Mouse (Mus musculus) neutrophil, adult 5-6 weeks (primary cell): ENCODE results near the gene Rrnad1. TPM values are rescaled to one million over a fixed set of nuclear protein-coding genes. Genes with fewer than 3 reads are reported as not detected.

ENCODE experiments used
- ATAC-seq: fragments of 151-379, 151-347 bp; 2 replicates; pipeline ENCODE4 v1.8.0; 2017; ENCODE audit warnings: mild to moderate bottlenecking, moderate TSS enrichment; ENCODE audit not compliant: insufficient number of reproducible peaks, poor library complexity, low FRiP score, severe bottlenecking; ENCODE audit errors: extremely low read depth
- total RNA-seq: library from RNA; stranded (forward); fragments of 200-1000 nt; gene quantifications from 2 replicates; pipeline ENCODE4 v1.2.3, GENCODE M21; 2017

Gene Rrnad1
- total RNA-seq, 1 experiment from 2014 or later = 27.9 TPM

- ATAC-seq = no peak
Observed at GRCm38 (mm10) chr3:87949955-87950515, 19.5 kb upstream of the Rrnad1 start.

- no peak for ATAC-seq
Observed at GRCm38 (mm10) chr3:87949266-87949954, 18.9 kb upstream of the Rrnad1 start.

DNA sequence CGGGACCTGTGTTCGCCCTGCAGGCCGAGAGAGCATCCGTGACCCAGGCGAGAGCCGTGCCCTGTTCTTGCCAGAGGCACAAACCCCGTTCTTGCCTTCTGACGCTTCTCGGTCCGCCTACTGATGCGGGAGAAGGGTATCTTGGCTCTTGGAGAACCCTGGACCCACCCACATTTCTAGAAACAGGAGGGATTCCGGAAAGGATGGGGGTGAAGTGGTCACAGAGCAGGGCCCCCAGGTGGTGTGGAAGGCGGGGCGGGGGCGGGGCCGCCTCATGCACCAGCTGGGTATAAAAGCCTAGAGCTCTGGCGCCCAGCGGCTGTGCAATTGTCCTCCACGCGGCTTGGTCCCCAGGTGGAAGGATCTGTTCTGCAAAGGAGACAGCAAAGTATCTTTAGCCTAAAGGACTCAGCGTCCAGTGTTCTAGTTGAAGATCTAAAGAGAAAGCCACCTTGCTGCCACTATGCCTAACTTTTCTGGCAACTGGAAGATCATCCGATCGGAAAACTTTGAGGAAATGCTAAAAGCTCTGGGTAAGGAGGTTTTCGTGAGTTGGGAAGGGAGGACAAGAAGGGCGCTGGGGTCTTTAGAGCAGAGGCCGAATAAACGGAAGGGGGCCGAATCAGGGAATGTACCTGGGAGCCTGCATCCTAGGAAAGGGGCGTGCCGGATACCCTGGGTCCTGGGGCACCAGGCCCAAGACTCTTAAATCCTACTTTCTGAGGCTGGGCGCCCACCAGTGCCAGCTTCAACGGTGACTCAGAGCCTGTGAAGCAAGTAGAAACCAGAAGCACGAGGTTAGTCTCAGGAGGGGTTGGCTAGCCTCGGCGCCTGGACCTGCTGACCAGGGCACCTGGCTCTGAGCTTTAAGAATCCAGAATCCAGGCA, 18.1 kb upstream of the Rrnad1 start, which contains the start of gene Crabp2:
Gene Crabp2 (plus strand): TSS at position 289 of the 888 bp plus-strand sequence.
- ATAC-seq = no peak

GRCm38 (mm10) chr3:87947811-87948199, 17.3 kb upstream of the Rrnad1 start:
- ATAC-seq = no peak

DNA sequence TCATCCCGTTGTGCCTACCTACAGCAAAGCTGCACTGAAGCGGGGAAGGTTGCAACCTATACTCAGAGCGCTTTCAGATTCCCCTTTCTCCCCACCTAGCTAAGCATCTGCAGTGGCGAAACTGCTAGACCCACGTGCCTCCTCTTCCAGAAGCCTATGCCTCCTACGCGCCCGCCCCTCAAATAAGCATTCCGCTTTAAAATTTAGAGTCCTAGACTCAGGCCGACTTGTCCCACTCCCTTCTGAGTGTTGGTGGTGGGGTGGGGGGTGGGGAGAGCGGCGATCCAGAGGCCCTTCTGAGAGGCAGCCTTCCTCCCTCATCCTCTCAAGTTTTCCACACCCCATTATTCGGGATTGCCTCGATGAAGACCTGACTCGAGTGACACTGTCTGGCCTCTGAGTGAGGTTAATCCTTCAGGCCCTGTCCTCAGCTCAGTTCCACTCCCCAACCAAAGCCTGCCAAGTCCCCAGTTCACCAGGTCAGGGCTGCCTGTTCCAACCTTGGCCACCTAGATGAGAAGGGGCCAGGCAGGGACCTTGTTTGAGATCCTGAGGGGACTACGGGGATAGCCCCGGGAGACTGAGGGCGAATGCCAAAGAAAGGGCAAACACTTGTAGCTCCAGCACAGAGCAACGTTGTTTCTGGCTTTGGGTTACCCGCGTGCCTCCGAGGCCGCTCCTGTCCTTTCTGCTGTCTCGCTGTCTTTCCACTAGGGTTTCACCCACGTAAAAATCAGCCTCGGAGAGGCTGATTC, 16.7 kb upstream of the Rrnad1 start:
- ATAC-seq = no peak

DNA sequence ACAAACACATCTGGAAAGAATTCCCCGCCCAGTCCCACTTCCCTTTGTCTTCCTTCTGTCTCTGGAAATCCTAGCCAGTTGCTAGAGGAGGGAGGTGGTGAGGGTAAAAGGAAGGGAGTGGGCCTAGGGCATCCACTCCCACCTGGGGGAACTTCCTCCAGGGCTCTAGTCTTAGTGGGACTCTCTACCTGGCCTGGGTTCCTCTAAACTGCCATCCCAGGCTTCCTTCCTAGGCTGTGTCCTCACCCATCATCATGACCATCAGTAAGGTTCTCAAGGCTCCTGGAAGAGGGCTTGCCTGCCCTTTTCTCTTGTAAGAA, 16.0 kb upstream of the Rrnad1 start:
- ATAC-seq = no peak

DNA sequence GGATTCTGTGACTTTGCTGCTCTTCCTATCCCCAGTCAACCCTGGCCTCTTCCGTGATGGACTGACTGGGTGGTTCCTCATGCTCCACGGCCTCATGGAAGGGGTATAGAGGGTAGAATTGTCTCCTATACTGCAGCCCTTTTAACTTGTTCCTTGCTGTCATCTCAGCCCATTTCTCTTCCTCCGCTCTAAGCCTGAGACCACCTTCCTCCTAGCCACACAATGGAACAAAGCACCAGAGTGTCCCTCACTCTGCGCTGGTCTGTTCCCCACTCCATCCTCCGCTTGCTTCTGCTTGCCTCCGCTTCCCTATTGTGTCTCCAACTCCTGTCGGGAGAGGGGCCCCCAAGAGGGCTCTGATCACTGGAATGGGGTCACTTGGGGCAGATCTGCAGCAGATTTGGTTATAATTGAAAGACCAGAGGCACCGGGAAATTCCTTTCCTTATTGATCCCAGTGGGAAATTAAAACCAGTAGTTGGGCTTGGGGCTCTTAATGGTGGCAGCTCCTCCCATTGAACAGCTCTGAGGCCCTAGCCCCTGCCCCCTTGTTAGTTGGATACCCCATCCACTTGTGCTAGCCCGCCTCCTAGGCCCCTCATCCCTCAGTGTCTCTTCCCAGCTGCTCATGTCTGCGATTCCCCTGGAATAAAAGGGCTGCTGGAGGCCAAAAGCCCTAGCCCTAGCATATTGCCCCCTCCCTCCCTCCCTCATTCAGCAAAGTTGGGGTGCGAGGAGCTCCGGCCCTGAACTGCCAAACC, 15.4 kb upstream of the Rrnad1 start:
- ATAC-seq = no peak

DNA sequence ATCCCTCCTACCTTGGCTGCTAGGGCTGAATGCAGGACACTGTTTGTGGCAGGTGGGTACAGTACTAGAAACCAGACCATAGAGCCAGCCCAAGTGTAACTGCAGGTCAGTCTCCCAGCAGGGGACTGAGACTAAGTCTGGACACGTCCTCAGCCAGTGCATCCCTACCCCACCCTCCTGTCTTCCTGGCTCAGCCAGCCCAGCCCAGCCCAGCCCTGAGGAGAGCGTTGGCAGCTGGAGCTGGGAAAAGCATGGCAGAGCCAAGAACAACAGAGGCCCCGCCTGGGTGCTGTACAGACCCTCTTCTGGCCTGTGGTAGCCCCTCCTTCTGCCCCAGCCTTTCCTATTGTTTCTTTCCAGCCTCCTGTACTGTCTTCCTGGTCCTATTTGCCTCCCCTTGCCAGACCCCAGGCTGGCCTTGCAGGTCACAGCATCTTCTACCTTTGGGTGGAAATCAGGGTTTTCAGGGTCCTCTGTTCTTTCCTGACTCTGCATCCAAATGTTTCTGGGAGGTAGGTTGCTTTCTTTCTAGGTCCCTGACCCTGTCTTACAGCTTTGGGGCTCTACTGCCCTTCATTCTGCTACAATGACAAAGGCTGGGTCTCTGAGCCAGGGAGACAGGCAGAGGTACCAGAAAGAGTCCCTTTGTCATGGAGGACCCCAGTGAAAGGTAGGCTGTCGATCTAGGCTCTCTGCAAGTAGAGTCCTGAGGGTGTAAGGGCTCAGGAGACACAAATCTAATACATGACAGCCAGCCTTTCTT, 14.5 kb upstream of the Rrnad1 start:
- no peak for ATAC-seq

GRCm38 (mm10) chr3:87943586-87943985, 13.1 kb upstream of the Rrnad1 start:
- ATAC-seq = no peak

GRCm38 (mm10) chr3:87942471-87942870, 12.0 kb upstream of the Rrnad1 start:
- ATAC-seq = no peak

GRCm38 (mm10) chr3:87940611-87941010, 10.1 kb upstream of the Rrnad1 start:
- no peak for ATAC-seq

- ATAC-seq = 0 out of 2 replicates have a peak, but pooled peaks have one; percentile 33
Observed at GRCm38 (mm10) chr3:87935776-87936175, 5.3 kb upstream of the Rrnad1 start.

- ATAC-seq = no peak
Observed at GRCm38 (mm10) chr3:87935201-87935600, 4.7 kb upstream of the Rrnad1 start.

- no peak for ATAC-seq
Observed at GRCm38 (mm10) chr3:87934501-87934900, 4.0 kb upstream of the Rrnad1 start.

DNA sequence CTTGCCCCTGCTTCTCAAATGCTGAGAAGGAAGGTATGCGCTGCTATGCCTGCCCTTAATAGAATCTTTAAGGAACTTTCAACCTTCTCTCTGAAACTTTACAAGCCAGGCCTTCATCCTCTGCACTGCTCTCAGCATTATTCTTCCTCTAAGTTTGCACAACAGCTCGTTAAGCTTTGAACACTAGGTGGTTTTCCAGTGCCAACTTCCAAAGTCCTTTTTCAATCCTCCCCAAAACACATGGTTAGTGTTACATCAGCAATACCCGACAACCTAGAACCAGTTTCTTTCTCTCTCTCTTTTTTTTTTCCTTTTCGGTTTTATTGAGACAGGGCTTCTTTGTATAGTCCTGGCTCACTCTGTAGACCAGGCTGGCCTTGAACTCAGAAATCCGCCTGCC, 3.5 kb upstream of the Rrnad1 start:
- no peak for ATAC-seq

- 0 out of 2 replicates have a peak, but pooled peaks have one; percentile 8 for ATAC-seq
Observed at GRCm38 (mm10) chr3:87929341-87930077, 1.0 kb downstream of the Rrnad1 start.

GRCm38 (mm10) chr3:87927452-87927851, 3.1 kb downstream of the Rrnad1 start:
- no peak for ATAC-seq
